Mouse (Mus musculus): ENCODE data around the gene Wdsub1. TPM values are rescaled to one million over a fixed set of nuclear protein-coding genes. Genes with fewer than 3 reads are reported as not detected.

Gene Wdsub1
- polyA plus RNA-seq, 2 experiments, result 8.8 to 8.9 TPM

GRCm38 (mm10) chr2:59814997-59815396, 67.4 kb downstream of the Wdsub1 start:
- Histone ChIP-seq H3K9ac (replicated peaks) (no peak overlapping the region), H3K4me3 (ENCODE audit: insufficient read depth in 1 of 2, low read depth in 2 of 2, low read length in 2 of 2) (no peak overlapping the region), H3K9me3 (ENCODE audit: control insufficient read depth, low read length) (no peaks in the 10 kb centered on the region), H3K36me3 (replicated peaks; ENCODE audit: control insufficient read depth, insufficient read depth, low read depth) (no peaks in the 10 kb centered on the region), H3K27me3 (ENCODE audit: control insufficient read depth, insufficient read depth, low read length) (no peaks in the 10 kb centered on the region), H3K4me1 (replicated peaks; ENCODE audit: control insufficient read depth in 2 of 2, insufficient read depth in 2 of 2, low read length in 1 of 2) (no peaks in the 10 kb centered on the region), H3K27ac (no peak overlapping the region), H3K4me2 (ENCODE audit: low read depth) (no peak overlapping the region)
- DNase-seq (ENCODE audit: low read depth in 3 of 3, low spot score in 3 of 3), result no peak
- 66% methylated on average over 8 of the region's 8 CpGs for WGBS (ENCODE audit: insufficient replicate concordance)
- TF ChIP-seq EP300 (IDR thresholded peaks at IDR 0.05; ENCODE audit: low read depth), result no peak
- TF ChIP-seq CTCF (IDR thresholded peaks at IDR 0.05; ENCODE audit: low read depth), result no peak
- ATAC-seq (ENCODE audit: insufficient read depth), result no peak

- DNase-seq (ENCODE audit: low read depth in 3 of 3, low spot score in 3 of 3) (no peak), ATAC-seq (ENCODE audit: insufficient read depth) (no peak)
- no peaks in the 10 kb centered on the region for H3K4me1 ChIP-seq (replicated peaks; ENCODE audit: control insufficient read depth in 2 of 2, insufficient read depth in 2 of 2, low read length in 1 of 2)
- H3K9me3 ChIP-seq (ENCODE audit: control insufficient read depth, low read length), result no peaks in the 10 kb centered on the region
- H3K27me3 ChIP-seq (ENCODE audit: control insufficient read depth, insufficient read depth, low read length), result no peaks in the 10 kb centered on the region
- no peak overlapping the region for H3K4me3 ChIP-seq (ENCODE audit: insufficient read depth in 1 of 2, low read depth in 2 of 2, low read length in 2 of 2)
- no peaks in the 10 kb centered on the region for H3K36me3 ChIP-seq (replicated peaks; ENCODE audit: control insufficient read depth, insufficient read depth, low read depth)
- no peak overlapping the region for H3K4me2 ChIP-seq (ENCODE audit: low read depth)
- no peak overlapping the region for H3K9ac ChIP-seq (replicated peaks)
- WGBS (ENCODE audit: insufficient replicate concordance), result 75% methylated on average over 13 of the region's 13 CpGs
- H3K27ac ChIP-seq, result no peak overlapping the region
- TF ChIP-seq EP300 (IDR thresholded peaks at IDR 0.05; ENCODE audit: low read depth), result no peak
- no peak for TF ChIP-seq CTCF (IDR thresholded peaks at IDR 0.05; ENCODE audit: low read depth)
These were observed 68.9 kb downstream of the Wdsub1 start for GRCm38 (mm10) chr2:59813457-59813856.

DNA sequence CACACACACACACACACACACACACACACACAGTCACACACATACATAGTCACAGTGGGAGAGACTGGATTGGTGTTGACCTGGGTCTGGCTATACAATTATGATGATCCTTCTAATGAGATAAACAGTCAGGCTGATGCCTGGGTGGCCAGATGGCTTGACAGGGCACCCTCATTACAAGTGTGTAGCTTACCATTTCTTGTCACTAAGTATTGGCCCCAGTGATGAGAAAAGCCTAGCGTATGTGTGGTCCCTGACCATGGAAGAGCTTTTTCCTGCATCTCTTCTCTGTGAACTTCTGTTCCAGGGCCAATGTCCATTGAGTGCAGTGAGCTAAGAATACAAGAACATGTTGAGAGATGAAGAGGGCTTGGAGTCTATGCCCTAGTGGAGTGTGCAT, 69.8 kb downstream of the Wdsub1 start:
- Histone ChIP-seq H3K4me3 (ENCODE audit: insufficient read depth in 1 of 2, low read depth in 2 of 2, low read length in 2 of 2) (no peak overlapping the region), H3K27me3 (ENCODE audit: control insufficient read depth, insufficient read depth, low read length) (no peaks in the 10 kb centered on the region), H3K4me1 (replicated peaks; ENCODE audit: control insufficient read depth in 2 of 2, insufficient read depth in 2 of 2, low read length in 1 of 2) (no peaks in the 10 kb centered on the region), H3K9me3 (ENCODE audit: control insufficient read depth, low read length) (no peaks in the 10 kb centered on the region), H3K36me3 (replicated peaks; ENCODE audit: control insufficient read depth, insufficient read depth, low read depth) (no peaks in the 10 kb centered on the region), H3K27ac (no peak overlapping the region), H3K4me2 (ENCODE audit: low read depth) (no peak overlapping the region), H3K9ac (replicated peaks) (no peak overlapping the region)
- DNase-seq (ENCODE audit: low read depth in 3 of 3, low spot score in 3 of 3), result no peak
- TF ChIP-seq CTCF (IDR thresholded peaks at IDR 0.05; ENCODE audit: low read depth) (no peak), EP300 (IDR thresholded peaks at IDR 0.05; ENCODE audit: low read depth) (no peak)
- WGBS (ENCODE audit: insufficient replicate concordance), result 70% methylated on average over 1 of the region's 1 CpGs
- no peak for ATAC-seq (ENCODE audit: insufficient read depth)

DNA sequence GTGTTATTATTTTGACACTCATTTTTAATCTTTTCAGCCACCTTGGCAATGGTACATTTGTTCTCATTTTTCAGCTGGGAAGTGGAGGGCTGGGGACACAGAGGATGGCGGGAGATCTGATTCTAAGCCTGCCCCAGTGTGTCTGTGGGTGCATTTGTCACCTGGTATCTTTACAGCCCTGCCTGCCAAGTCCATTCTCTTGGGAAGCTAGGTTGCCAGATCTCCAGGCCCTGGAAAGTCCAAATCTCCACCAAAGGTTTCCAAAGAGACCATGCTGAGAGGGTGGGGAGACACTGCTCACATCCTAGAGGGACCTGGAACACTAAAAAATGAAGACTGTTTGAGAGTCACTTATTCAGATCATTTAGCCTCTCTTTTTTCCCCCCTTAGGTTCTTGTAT, 71.1 kb downstream of the Wdsub1 start:
- DNase-seq (ENCODE audit: low read depth in 3 of 3, low spot score in 3 of 3) (no peak), ATAC-seq (ENCODE audit: insufficient read depth) (no peak)
- no peaks in the 10 kb centered on the region for H3K9me3 ChIP-seq (ENCODE audit: control insufficient read depth, low read length)
- H3K4me3 ChIP-seq (ENCODE audit: insufficient read depth in 1 of 2, low read depth in 2 of 2, low read length in 2 of 2), result no peak overlapping the region
- no peaks in the 10 kb centered on the region for H3K36me3 ChIP-seq (replicated peaks; ENCODE audit: control insufficient read depth, insufficient read depth, low read depth)
- no peak overlapping the region for H3K27ac ChIP-seq
- no peaks in the 10 kb centered on the region for H3K4me1 ChIP-seq (replicated peaks; ENCODE audit: control insufficient read depth in 2 of 2, insufficient read depth in 2 of 2, low read length in 1 of 2)
- no peaks in the 10 kb centered on the region for H3K27me3 ChIP-seq (ENCODE audit: control insufficient read depth, insufficient read depth, low read length)
- no peak overlapping the region for H3K4me2 ChIP-seq (ENCODE audit: low read depth)
- 35% methylated on average over 1 of the region's 1 CpGs for WGBS (ENCODE audit: insufficient replicate concordance)
- no peak for TF ChIP-seq EP300 (IDR thresholded peaks at IDR 0.05; ENCODE audit: low read depth)
- no peak for TF ChIP-seq CTCF (IDR thresholded peaks at IDR 0.05; ENCODE audit: low read depth)
- H3K9ac ChIP-seq (replicated peaks), result no peak overlapping the region

DNA sequence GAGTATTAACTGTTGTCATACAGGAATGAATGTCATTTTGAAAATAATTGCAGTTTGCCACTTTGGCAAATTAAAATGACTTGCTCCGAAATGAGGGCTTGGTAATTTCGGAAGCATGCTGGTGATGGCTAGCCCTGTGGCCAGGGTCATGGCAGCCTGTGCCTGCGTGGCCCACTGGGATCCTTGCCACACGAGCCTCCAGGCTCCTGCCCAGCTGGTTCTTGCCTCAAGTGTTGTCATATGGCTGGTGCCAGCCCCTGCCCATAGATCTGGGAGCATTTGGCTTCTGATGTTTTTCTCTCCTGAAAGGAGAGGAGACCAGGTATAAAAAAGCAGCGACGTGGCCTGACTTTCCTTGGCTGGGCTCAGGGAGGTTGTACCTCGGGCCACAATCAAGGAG, 72.4 kb downstream of the Wdsub1 start:
- no peak for DNase-seq (ENCODE audit: low read depth in 3 of 3, low spot score in 3 of 3)
- WGBS (ENCODE audit: insufficient replicate concordance), result 66% methylated on average over 7 of the region's 7 CpGs
- H3K36me3 ChIP-seq (replicated peaks; ENCODE audit: control insufficient read depth, insufficient read depth, low read depth), result no peaks in the 10 kb centered on the region
- no peaks in the 10 kb centered on the region for H3K4me1 ChIP-seq (replicated peaks; ENCODE audit: control insufficient read depth in 2 of 2, insufficient read depth in 2 of 2, low read length in 1 of 2)
- ATAC-seq (ENCODE audit: insufficient read depth), result no peak
- no peaks in the 10 kb centered on the region for H3K9me3 ChIP-seq (ENCODE audit: control insufficient read depth, low read length)
- H3K4me3 ChIP-seq (ENCODE audit: insufficient read depth in 1 of 2, low read depth in 2 of 2, low read length in 2 of 2), result no peak overlapping the region
- no peak overlapping the region for H3K27ac ChIP-seq
- no peak overlapping the region for H3K9ac ChIP-seq (replicated peaks)
- H3K4me2 ChIP-seq (ENCODE audit: low read depth), result no peak overlapping the region
- no peaks in the 10 kb centered on the region for H3K27me3 ChIP-seq (ENCODE audit: control insufficient read depth, insufficient read depth, low read length)
- TF ChIP-seq CTCF (IDR thresholded peaks at IDR 0.05; ENCODE audit: low read depth), result no peak
- TF ChIP-seq EP300 (IDR thresholded peaks at IDR 0.05; ENCODE audit: low read depth), result no peak
